Mouse (Mus musculus): Measurements from ENCODE around the gene Diexf. TPM values are rescaled to one million over a fixed set of nuclear protein-coding genes. Genes with fewer than 3 reads are reported as not detected.

The Diexf gene
- polyA plus RNA-seq, 1 experiment from 2014 or later, result 10.1 TPM

GRCm38 (mm10) chr1:193060167-193060566 lies 69.9 kb downstream of the Diexf start:
- Histone ChIP-seq H3K9me3 (replicated peaks) (no peaks in the 10 kb centered on the region), H3K4me1 (no peaks in the 10 kb centered on the region), H3K27ac (no peak overlapping the region), H3K27me3 (ENCODE audit: low read depth, poor library complexity, severe bottlenecking) (no peaks in the 10 kb centered on the region), H3K36me3 (no peaks in the 10 kb centered on the region), H3K4me3 (no peak overlapping the region)
- no peak for DNase-seq (ENCODE audit: low spot score)
- WGBS, result 93% methylated on average over 2 of the region's 2 CpGs

- no peak overlapping the region for H3K4me3 ChIP-seq
- no peaks in the 10 kb centered on the region for H3K9me3 ChIP-seq (replicated peaks)
- H3K36me3 ChIP-seq, result no peaks in the 10 kb centered on the region
- no peak for DNase-seq (ENCODE audit: low spot score)
- no peaks in the 10 kb centered on the region for H3K4me1 ChIP-seq
- no peak overlapping the region for H3K27ac ChIP-seq
- 80% methylated on average over 5 of the region's 5 CpGs for WGBS
- no peaks in the 10 kb centered on the region for H3K27me3 ChIP-seq (ENCODE audit: low read depth, poor library complexity, severe bottlenecking)
Measured at GRCm38 (mm10) chr1:193059596-193059995, 70.5 kb downstream of the Diexf start.

- H3K4me3 ChIP-seq, result no peak overlapping the region
- no peaks in the 10 kb centered on the region for H3K36me3 ChIP-seq
- no peaks in the 10 kb centered on the region for H3K9me3 ChIP-seq (replicated peaks)
- no peaks in the 10 kb centered on the region for H3K27me3 ChIP-seq (ENCODE audit: low read depth, poor library complexity, severe bottlenecking)
- WGBS, result 70% methylated on average over 5 of the region's 5 CpGs
- H3K27ac ChIP-seq, result no peak overlapping the region
- H3K4me1 ChIP-seq, result peaks cover 4% of the 10 kb centered on the region
- DNase-seq (ENCODE audit: low spot score), result no peak
Measured at GRCm38 (mm10) chr1:193054401-193054800, 75.7 kb downstream of the Diexf start.

GRCm38 (mm10) chr1:193053065-193053464 lies 77.0 kb downstream of the Diexf start:
- 77% methylated on average over 5 of the region's 5 CpGs for WGBS
- Histone ChIP-seq H3K36me3 (no peaks in the 10 kb centered on the region), H3K4me3 (no peak overlapping the region), H3K9me3 (replicated peaks) (no peaks in the 10 kb centered on the region), H3K27me3 (ENCODE audit: low read depth, poor library complexity, severe bottlenecking) (no peaks in the 10 kb centered on the region), H3K4me1 (peaks cover 4% of the 10 kb centered on the region), H3K27ac (no peak overlapping the region)
- DNase-seq (ENCODE audit: low spot score), result no peak

GRCm38 (mm10) chr1:193047616-193048015 lies 82.5 kb downstream of the Diexf start:
- Histone ChIP-seq H3K27ac (no peak overlapping the region), H3K36me3 (no peaks in the 10 kb centered on the region), H3K4me1 (no peaks in the 10 kb centered on the region), H3K4me3 (no peak overlapping the region), H3K9me3 (replicated peaks) (no peaks in the 10 kb centered on the region), H3K27me3 (ENCODE audit: low read depth, poor library complexity, severe bottlenecking) (no peaks in the 10 kb centered on the region)
- DNase-seq (ENCODE audit: low spot score), result no peak
- WGBS, result 91% methylated on average over 4 of the region's 4 CpGs

- WGBS, result 81% methylated on average over 3 of the region's 3 CpGs
- Histone ChIP-seq H3K27ac (no peak overlapping the region), H3K9me3 (replicated peaks) (no peaks in the 10 kb centered on the region), H3K4me1 (no peaks in the 10 kb centered on the region), H3K4me3 (no peak overlapping the region), H3K27me3 (ENCODE audit: low read depth, poor library complexity, severe bottlenecking) (no peaks in the 10 kb centered on the region), H3K36me3 (no peaks in the 10 kb centered on the region)
- no peak for DNase-seq (ENCODE audit: low spot score)
Measured at GRCm38 (mm10) chr1:193042760-193043295, 87.2 kb downstream of the Diexf start.

Other genes starting within 250 kb of the Diexf start
- gene Syt14, start 94.5 kb downstream of the Diexf start, polyA plus RNA-seq (2016; fragmentation: Nextera tagmentation; extraction: Ambion mirVana), result 3.3 and 4.1 TPM in 2 replicates
- 8.0 and 8.9 TPM in 2 replicates for gene Irf6, start 22.8 kb upstream of the Diexf start, polyA plus RNA-seq (2016; fragmentation: Nextera tagmentation; extraction: Ambion mirVana)
- gene A130010J15Rik, start 37.8 kb upstream of the Diexf start, polyA plus RNA-seq (2016; fragmentation: Nextera tagmentation; extraction: Ambion mirVana), result 16.7 and 18.4 TPM in 2 replicates
- 1.0 and 1.5 TPM in 2 replicates for gene Traf3ip3, start 71.4 kb upstream of the Diexf start, polyA plus RNA-seq (2016; fragmentation: Nextera tagmentation; extraction: Ambion mirVana)
- 0.40 and 0.81 TPM in 2 replicates for gene Lamb3, start 77.4 kb upstream of the Diexf start, polyA plus RNA-seq (2016; fragmentation: Nextera tagmentation; extraction: Ambion mirVana)
- gene Hsd11b1, start 133.8 kb upstream of the Diexf start, polyA plus RNA-seq (2016; fragmentation: Nextera tagmentation; extraction: Ambion mirVana), result not detected in 2 replicates
- gene G0s2, start 142.9 kb upstream of the Diexf start, polyA plus RNA-seq (2016; fragmentation: Nextera tagmentation; extraction: Ambion mirVana), result 4.6 and 6.3 TPM in 2 replicates
- 8.2 and 13.2 TPM in 2 replicates for gene Camk1g, start 240.0 kb upstream of the Diexf start, polyA plus RNA-seq (2016; fragmentation: Nextera tagmentation; extraction: Ambion mirVana)